Mouse (Mus musculus): ENCODE results near the gene Psmd10.
A peak's percentile ranks its signal among the peaks of the same experiment; 100 is the strongest.

The Psmd10 gene

GRCm38 (mm10) chrX:140956272-140956940 is at the start of gene Psmd10, which contains the start of gene Atg4a:
Gene Psmd10 (minus strand): TSS chrX:140956728.
Gene Atg4a (plus strand): TSS chrX:140956907.
- DNase-seq (ENCODE audit: low spot score) = peak; percentile 32

GRCm38 (mm10) chrX:140998885-140999284 is 42.4 kb upstream of the Psmd10 start:
- DNase-seq (ENCODE audit: low spot score) = no peak

DNA sequence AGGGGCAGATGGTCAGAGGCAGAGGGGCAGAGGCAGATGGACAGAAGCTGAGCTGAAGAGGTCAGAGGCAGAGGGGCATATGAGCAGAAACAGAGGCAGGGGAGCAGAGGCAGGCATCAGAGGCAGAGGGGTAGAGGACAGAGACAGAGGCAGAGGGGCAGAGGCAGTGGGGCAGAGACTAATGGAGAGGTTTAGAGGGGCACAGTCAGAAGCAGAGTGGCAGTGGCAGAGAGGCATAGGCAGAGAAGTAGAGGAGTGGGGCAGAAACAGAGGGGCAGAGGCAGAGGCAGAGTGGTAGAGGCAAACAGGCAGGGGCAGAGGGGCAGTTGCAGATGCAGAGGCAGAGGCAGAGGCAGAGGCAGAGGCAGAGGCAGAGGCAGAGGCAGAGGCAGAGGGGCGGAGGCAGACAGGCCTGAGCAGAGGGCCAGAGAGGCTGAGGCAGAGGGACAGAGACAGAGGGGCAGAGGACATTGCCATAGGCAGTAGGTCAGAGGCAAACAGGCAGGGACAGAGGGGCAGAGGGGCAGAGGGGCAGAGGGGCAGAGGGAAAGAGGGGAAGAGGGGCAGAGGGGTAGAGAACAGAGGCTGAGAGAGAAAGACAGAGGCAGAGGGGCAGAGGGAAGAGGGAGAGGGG is 41.5 kb upstream of the Psmd10 start:
- no peak for DNase-seq (ENCODE audit: low spot score)

GRCm38 (mm10) chrX:140996909-140997516 is 40.5 kb upstream of the Psmd10 start:
- DNase-seq (ENCODE audit: low spot score) = no peak

GRCm38 (mm10) chrX:140985256-140985655 is 28.7 kb upstream of the Psmd10 start:
- no peak for DNase-seq (ENCODE audit: low spot score)

DNA sequence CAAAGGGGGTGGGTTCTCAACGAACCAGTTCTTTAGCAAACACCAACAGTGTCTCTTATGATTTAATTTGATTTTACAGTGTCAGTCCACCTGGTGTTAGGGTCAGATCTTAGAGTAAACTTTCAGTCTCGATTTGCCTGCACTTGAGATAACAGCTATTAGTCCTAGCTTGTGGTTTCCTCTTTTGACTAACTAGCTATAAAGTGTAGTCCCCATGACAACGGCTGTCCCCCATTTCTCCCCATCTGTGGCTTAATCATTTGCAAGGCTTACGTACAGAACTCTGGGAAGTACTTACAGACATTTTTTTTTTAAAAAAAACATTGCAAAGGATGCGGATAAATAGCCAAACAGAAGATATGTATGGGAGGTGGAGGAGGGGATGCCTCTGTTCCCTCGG is 28.3 kb upstream of the Psmd10 start:
- DNase-seq (ENCODE audit: low spot score) = no peak

DNA sequence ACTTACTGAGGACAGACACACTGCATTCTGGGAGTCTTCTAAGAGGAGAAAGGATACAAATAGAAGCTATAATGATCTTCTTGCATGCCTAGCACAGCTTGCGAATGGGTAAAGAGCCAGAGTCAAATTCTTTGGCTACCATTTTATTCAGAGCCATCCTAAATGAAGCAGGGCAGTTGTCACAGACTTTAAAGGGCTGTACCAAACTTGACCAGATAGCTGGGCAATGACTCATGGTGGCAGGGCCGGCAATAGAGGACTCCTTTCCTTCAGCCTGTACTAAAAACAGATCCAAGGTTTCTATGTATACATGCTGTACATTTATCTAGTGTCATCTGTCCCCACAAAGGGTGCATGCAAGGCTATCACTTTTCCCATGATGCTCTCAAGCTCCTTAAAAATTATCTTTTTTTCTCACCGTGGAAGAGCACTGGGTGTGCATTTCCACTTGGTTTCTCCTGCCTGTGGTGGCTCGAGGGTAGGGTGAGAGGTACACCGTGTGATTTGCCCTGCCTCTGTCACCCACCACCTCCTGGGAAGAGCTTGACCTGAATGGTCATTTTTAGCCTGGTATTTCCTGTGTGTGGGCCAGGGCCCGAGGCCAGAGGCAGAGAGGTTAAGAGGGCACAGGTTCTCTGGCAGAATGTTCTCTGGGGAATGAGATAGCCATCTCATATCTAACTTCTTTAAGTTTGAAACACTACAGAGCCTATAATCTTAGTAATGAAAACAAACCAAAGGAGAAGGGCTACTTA is 26.9 kb upstream of the Psmd10 start:
- no peak for DNase-seq (ENCODE audit: low spot score)

GRCm38 (mm10) chrX:140980163-140980562 is 23.6 kb upstream of the Psmd10 start:
- no peak for DNase-seq (ENCODE audit: low spot score)

DNA sequence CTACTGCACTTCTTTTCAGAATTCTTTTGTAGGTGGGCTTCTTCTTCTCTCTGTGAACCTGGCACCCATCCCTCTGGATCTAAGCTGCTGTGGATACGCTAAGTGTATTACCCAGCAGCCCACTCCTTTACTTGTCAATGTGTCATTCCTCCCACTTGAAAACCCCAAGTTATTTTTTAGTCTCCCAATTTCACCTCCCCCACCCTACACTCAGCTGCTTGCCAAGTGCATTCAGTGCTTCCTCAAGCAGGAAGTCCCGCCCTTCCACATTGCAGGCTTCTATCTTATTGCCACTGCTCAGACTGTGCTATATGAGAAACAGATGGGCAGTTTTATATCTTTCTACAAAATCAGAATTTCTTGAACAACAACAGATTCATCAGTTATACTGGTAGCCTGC is 23.0 kb upstream of the Psmd10 start:
- no peak for DNase-seq (ENCODE audit: low spot score)

GRCm38 (mm10) chrX:140978943-140979342 is 22.4 kb upstream of the Psmd10 start:
- no peak for DNase-seq (ENCODE audit: low spot score)

- DNase-seq (ENCODE audit: low spot score) = no peak
Observed at GRCm38 (mm10) chrX:140956959-140957358, 431 bp upstream of the Psmd10 start.

- no peak for DNase-seq (ENCODE audit: low spot score)
Observed at GRCm38 (mm10) chrX:140953618-140954017, 2.9 kb downstream of the Psmd10 start.

DNA sequence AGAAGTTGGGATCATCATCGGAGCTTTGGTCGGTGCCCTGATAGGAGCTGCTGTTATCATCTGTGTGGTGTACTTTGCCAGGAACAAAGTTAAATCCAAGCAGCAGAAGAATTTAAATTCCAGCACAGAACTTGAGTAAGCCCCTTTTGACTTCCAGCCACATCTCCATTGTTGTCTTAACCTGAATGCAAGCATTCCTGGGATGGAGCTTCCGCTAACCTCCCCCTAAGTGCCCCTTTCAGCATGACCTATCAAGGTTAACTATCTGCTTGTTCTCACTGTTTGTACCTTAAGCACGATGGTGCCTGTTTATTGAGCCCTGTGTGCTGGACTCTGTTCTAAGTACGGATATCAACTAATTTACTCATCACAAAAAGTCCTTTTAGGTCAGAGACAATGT is 20.3 kb downstream of the Psmd10 start:
- no peak for DNase-seq (ENCODE audit: low spot score)

GRCm38 (mm10) chrX:140933263-140933662 is 23.3 kb downstream of the Psmd10 start:
- DNase-seq (ENCODE audit: low spot score) = no peak

DNA sequence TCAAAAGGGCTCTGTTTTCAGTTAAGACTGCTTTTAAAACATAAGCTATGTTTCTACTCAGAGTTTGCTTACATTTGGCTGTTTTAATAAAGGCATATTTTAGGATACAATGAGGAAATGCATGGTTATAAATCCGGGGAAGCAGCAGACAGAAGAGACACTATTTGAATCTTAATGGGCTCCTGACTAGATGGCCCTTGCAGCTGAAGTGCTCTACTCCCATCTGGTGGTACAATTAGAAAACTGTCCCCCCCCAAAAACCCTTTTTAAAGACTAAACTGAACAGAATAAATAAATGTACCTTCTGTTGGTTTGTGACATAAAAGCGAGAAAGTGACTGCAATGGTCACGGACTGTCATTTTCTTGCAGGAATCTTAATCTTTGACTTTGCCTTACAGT is 24.5 kb downstream of the Psmd10 start:
- no peak for DNase-seq (ENCODE audit: low spot score)

DNA sequence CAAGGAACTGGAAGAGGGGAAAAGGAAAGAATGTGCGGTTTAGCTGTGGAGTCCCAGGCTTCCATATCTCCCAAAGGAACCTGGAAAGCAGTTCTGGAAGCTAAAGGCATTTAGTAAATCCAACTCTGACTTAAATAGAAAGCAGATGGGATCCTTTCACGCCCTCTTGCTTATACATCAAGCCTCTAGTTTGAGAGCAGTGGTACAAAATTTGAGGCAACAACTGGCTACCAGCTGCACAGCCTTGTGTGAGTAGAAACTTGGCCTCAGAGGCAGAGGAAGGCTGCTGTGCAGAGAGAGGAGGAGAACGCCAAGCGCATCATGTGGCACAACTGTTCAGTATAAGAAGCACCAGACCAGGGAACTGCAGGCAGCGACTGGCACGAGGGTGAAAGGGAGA is 35.2 kb downstream of the Psmd10 start:
- DNase-seq (ENCODE audit: low spot score) = no peak

GRCm38 (mm10) chrX:140907360-140907759 is 49.2 kb downstream of the Psmd10 start, which contains the start of gene Vsig1:
Gene Vsig1 (plus strand): TSS chrX:140907608.
- DNase-seq (ENCODE audit: low spot score) = no peak

GRCm38 (mm10) chrX:140903487-140903886 is 53.0 kb downstream of the Psmd10 start:
- no peak for DNase-seq (ENCODE audit: low spot score)

Data from urinary bladder, postnatal 10 days (tissue).